Mouse (Mus musculus): ENCODE measurements around the gene Grid2.

Grid2 gene

DNA sequence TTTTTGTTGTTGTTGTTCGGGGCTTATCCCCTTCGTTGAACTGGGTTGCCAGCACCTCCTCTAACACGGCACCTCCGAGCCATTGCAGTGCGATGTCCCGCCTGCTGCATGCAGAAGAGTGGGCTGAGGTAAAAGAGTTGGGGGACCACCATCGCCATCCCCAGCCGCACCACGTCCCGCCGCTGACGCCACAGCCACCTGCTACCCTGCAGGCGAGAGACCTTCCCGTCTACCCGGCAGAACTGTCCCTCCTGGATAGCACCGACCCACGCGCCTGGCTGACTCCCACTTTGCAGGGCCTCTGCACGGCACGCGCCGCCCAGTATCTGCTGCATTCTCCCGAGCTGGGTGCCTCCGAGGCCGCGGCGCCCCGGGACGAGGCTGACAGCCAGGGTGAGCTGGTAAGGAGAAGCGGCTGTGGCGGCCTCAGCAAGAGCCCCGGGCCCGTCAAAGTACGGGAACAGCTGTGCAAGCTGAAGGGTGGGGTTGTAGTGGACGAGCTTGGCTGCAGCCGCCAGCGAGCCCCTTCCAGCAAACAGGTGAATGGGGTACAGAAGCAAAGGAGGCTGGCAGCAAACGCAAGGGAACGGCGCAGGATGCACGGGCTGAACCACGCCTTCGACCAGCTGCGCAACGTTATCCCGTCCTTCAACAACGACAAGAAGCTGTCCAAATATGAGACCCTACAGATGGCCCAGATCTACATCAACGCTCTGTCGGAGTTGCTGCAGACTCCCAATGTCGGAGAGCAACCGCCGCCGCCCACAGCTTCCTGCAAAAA lies 1473.7 kb downstream of the Grid2 start:
- DNase-seq (ENCODE audit: low read depth, low spot score): no peak

GRCm38 (mm10) chr6:64730030-64730429 lies 1474.4 kb downstream of the Grid2 start:
- DNase-seq (ENCODE audit: low read depth, low spot score): no peak

GRCm38 (mm10) chr6:64730506-64731020 lies 1474.9 kb downstream of the Grid2 start:
- no peak for DNase-seq (ENCODE audit: low read depth, low spot score)

DNA sequence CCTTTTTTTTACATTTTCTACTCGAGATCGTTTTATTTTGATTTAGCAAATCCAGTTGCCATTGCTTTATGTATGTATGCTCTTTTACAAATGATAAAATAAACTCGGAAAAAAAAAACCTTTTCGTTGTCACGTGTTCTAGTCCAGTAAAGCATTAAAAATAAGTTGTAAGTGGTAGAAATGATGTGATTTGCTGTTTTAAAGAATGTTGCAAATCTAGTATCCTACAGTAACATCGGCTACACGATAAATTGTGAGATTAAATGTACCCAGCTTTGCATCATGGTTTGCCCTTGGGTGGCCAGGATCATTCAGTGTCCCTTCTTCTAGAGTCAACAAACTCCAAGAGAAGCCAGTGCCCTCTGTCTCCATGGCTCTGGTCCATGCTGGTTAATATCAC lies 1475.5 kb downstream of the Grid2 start:
- DNase-seq (ENCODE audit: low read depth, low spot score): no peak

GRCm38 (mm10) chr6:64731621-64732320 lies 1476.1 kb downstream of the Grid2 start:
- no peak for DNase-seq (ENCODE audit: low read depth, low spot score)

DNA sequence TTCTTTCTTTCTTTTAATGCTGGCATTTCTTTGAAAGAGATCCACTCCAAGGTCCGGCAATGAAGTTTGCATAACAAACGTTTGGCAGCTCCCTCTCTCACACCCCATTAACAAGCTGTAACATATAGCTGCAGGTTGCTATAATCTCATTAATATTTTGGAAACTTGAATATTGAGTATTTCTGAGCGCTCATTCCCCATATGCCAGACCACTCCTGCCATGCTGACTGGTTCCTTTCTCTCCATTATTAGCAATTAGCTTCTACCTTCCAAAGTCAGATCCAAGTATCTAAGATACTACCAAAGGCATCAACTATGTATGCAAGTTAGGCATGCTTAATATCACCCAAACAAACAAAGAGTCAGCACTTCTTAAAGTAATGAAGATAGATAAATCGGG lies 1477.6 kb downstream of the Grid2 start:
- DNase-seq (ENCODE audit: low read depth, low spot score): no peak

DNA sequence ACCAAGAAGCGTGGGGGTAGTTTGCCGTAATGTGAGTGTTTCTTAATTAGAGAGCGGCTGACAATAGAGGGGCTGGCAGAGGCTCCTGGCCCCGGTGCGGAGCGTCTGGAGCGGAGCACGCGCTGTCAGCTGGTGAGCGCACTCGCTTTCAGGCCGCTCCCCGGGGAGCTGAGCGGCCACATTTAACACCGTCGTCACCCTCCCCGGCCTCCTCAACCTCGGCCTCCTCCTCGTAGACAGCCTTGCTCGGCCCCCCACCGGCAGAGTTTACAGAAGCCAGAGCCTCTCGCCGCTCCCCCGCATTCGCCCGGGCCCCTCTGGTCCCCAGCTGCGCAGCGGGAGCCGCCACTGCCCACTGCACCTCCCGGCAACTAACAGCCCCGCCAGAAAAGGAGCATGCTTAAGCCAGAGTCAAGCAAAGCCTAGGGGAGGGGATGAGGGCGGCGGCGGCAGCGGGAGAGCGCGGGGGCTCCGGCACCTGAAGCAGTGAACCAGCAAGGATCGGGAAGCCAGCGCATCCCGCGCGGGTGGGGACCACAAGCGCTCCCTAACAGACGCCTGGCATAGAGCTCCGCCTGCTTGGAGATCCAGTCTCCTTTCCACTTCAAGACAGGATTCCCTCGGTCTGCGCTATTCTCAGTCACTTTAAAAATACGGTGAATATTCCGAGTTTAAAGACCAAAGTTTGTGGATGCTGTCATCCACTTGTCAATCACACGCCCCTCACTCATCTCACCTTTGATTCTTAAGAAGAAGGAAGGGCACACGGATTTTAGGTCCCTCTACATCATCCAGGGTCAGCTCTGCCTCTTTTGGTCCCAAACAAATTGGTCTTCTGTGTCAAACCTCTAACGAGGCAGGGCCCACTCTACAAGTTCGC lies 1479.0 kb downstream of the Grid2 start:
- no peak for DNase-seq (ENCODE audit: low read depth, low spot score)

DNA sequence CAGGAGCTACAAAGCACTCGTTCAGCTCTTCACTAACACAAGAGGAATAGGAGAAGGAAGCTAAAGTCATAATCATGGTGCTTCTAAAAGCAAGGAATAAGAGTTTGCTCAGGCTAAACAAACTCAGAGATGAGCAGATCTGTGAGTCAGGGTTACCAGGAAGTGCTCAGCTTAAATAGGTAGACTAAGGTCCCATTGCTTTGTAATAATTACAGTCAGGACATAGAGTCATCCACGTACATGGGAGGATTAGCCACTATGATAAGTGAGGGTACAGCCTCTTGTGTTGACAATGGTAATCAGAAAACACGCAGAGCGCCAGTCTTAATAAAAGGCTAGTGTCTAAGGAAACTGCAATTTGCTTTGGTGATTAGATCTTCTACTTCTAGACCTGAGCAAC lies 1480.6 kb downstream of the Grid2 start:
- no peak for DNase-seq (ENCODE audit: low read depth, low spot score)

DNA sequence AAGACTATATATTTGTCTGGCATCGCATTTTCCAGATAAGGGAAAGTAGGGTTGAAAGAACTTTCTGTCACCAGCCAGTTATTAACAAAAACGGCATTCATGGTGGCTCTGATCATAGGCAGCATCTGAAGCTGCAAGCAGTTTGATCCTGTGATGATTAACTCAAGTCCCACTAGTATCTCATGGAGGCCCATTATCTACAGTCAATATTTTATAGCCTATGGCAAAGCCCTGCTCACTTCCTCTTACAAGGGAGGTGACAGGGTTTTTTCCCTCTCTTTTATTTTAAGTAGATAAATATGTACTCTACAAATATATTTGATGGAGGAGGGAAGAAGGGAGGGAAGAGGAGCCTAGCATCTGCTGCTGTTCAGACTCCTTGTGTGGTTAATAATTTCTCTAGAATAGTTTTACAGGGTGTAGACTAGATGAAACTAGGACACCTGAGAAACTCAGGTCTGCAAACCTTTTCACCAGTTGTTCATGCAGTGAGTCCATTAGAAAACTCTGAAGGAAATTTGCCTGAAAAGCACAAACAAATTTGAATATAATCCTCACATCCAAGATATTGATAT lies 1487.3 kb downstream of the Grid2 start:
- DNase-seq (ENCODE audit: low read depth, low spot score): no peak

Measured in retina, adult 2 months (tissue).